Mouse (Mus musculus): ENCODE results near the gene Bag1. TPM values are rescaled to one million over a fixed set of nuclear protein-coding genes. Genes with fewer than 3 reads are reported as not detected.
A peak's percentile ranks its signal among the peaks of the same experiment; 100 is the strongest.

Bag1 gene
- 100 to 1,000 TPM; 172 to 178 TPM for total RNA-seq (2021)

DNA sequence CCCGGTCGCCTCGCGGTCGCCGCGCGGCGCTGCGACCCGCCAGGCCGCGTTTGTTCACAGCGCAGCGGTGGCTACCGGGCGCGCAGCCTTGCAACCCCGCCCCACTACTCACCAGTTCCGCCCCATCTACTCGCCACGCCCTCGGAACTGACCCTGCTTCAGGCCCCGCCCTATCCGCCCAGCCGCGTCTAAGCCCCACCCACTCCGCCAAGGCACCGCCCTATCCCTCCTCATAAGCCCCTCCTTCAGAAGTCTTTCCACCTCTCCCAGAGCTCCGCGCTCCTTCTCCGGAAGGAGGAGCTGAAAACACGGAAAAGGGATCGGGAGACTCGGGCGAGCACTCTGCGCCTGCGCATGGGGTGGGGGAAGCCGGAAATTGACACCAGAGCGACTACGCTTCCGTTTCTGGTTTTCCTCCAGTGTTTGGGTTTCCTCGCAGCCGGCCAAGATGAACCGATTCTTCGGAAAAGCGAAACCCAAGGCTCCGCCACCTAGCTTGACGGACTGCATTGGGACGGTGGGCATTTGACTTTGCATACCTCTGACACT lies at the start of gene Bag1, which contains the start of gene Chmp5:
Gene Bag1 (minus strand): TSS at position 135 of the 549 bp plus-strand sequence.
Gene Chmp5 (plus strand): TSS at position 248 of the 549 bp plus-strand sequence.
- intact Hi-C loops (cut with DNase I) = no loop called here
- peak; percentile 95 to 99 for DNase-seq (ENCODE audit: low spot score in 2 of 2)

- no peak for DNase-seq (ENCODE audit: low spot score in 2 of 2)
- intact Hi-C loops (cut with DNase I) = no loop called here
These were observed 48.2 kb upstream of the Bag1 start for GRCm38 (mm10) chr4:40996302-40996701.

DNA sequence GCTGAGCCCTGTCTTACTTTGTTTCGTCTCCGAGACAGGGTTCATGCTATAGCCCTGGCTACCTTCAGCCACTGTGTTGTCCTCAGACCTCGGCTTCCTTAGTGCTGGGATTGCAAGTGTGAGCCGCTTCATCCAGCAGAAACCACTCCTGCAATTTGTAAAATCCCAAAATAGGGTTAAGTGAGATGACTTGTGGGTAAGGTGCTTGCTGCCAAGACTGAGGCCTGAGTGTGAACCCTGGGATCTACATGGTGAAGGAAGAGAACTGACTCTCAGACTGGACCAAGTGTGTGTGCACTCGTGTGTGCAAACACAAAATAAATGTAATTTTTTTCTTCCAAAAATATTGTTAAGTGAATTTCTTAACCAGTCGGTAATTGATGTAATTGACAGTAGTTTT lies 41.5 kb upstream of the Bag1 start:
- no peak for DNase-seq (ENCODE audit: low spot score in 2 of 2)
- intact Hi-C loops (cut with DNase I) = no loop called here

DNA sequence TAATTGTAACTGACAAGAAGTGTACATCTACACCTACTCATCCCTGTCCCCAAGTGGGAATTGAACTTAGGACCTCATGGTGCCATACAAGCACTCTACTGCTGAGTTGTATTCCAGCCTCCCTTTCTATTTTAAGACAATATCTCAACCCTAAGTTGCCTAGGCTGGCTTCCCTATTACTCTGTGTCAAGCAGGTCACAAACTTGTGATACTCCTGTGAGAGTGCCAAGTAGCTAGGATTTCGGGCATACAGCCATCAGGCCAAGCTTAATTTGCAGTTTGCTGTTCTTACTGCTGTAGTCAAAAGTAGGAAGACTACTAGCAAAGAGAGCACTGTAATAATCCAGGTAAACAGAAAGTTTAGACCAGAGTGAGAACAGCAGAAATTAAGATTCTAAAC lies 35.6 kb upstream of the Bag1 start:
- DNase-seq (ENCODE audit: low spot score in 2 of 2) = no peak
- intact Hi-C loops (cut with DNase I) = no loop called here

- intact Hi-C loops (cut with DNase I) = no loop called here
- no peak for DNase-seq (ENCODE audit: low spot score in 2 of 2)
These were observed 34.4 kb upstream of the Bag1 start for GRCm38 (mm10) chr4:40982486-40982885.

- intact Hi-C loops (cut with DNase I) = no loop called here
- DNase-seq (ENCODE audit: low spot score in 2 of 2) = no peak
These were observed 31.3 kb upstream of the Bag1 start for GRCm38 (mm10) chr4:40979430-40979829.

DNA sequence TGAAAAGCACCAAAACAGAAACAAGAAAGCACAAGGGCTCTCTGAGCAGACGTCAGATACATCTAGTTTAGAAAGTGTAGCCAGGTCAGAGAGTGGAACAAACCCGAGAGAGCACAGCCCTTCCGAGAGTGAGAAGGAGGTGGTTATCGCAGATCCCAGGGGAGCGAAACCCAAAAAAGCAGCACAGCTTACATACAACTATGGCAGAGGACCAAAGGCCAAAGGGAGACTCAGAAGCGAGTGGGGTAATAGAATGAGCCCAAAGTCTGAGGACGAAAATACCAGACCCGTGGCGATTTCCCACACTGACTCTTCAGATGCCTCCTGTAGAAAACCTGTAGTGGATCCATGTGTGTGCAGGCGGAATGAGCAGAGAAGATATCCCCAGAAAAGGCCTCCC lies 28.6 kb upstream of the Bag1 start:
- no peak for DNase-seq (ENCODE audit: low spot score in 2 of 2)
- intact Hi-C loops (cut with DNase I) = no loop called here

GRCm38 (mm10) chr4:40975678-40976077 lies 27.6 kb upstream of the Bag1 start:
- intact Hi-C loops (cut with DNase I) = no loop called here
- no peak for DNase-seq (ENCODE audit: low spot score in 2 of 2)

DNA sequence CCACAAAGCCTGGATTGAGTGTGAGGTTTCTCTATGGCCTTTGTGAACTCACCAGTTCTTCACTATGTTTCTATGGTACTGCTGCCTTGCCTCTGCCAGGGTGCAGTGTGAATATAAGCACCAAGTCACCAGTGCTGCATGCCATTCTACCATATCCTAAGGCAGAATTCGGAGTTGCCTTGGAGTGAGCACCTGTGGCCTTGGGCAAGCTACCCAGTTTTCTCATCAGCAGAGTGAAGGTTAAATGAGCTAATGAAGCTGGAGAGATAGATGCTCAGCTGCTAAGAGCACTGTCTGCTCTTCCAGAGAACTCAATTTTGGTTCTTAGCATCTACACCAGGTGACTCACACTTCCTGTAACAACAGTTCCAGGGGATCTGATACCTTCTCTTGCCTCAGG lies 25.9 kb upstream of the Bag1 start:
- no peak for DNase-seq (ENCODE audit: low spot score in 2 of 2)
- intact Hi-C loops (cut with DNase I) = no loop called here

GRCm38 (mm10) chr4:40971744-40972143 lies 23.6 kb upstream of the Bag1 start:
- intact Hi-C loops (cut with DNase I) = no loop called here
- DNase-seq (ENCODE audit: low spot score in 2 of 2) = no peak

DNA sequence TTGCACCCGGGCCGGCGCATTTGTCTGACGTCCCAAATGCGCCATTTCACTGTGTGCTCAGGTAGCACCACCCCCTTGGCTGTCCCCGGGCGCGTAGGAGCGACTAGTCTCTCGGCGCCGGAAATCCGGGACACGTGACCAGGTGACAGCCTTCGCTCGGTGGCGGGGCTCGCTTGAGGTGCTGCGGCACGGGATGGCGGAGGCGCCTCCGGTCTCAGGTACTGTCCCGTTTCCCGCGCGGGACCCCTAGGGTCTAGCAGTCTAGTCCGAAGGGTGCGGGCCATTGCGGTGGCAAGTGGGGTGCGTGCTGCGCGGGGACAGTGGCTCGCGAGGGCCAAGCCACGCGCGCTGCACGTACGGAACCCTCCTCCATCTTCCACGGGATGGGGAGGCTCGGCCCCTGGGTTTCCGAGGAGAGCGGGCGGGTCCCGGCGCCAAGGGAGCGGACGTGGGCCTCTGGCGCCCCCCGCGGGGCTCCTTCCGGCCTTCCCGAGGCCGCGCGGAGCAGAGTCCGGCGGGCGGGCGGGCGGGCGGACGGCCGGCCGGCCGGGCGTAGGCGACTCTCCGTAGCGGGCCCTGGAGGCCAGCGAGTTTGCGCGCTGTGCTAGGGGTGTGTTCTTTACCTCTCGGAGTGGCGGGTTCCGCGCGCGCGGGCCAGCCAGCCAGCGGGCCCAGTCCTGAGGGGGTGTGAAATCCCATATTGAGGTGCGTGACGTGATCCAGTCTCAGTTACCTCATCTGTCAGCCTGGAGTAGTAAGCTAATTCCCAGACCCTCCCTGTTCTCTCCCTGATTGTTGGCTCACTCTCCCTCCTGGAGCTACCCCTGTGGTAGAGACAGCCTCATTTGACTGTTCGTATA lies 23.0 kb upstream of the Bag1 start, which contains the start of gene Nfx1:
Gene Nfx1 (plus strand): TSS at position 65 of the 860 bp plus-strand sequence.
- intact Hi-C loops (cut with DNase I) = no loop called here
- peak; percentile 96 to 98 for DNase-seq (ENCODE audit: low spot score in 2 of 2)

- no peak for DNase-seq (ENCODE audit: low spot score in 2 of 2)
- intact Hi-C loops (cut with DNase I) = no loop called here
These were observed 22.4 kb upstream of the Bag1 start for GRCm38 (mm10) chr4:40970592-40970841.

- intact Hi-C loops (cut with DNase I) = no loop called here
These were observed 21.9 kb upstream of the Bag1 start for GRCm38 (mm10) chr4:40969781-40970591.

DNA sequence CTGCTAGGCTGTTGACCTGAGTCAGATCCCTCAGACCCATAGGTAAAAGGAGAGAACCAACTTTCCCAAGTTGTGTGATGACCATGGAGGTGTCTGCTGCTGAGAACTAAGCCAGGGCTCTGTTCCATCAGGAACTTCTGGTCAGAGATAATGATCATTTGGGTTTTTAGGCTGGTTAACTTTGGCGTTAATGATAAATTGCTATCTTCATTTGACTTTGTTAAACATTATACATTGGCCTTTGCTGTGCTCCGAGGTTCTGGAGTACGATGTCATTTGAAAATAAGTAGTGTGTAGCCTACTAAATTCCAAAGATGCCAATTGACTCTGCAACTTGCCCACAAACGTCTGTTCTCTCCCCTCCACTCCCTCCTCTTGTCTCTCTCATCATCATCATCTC lies 21.1 kb upstream of the Bag1 start:
- intact Hi-C loops (cut with DNase I) = no loop called here

More at GRCm38 (mm10) chr4:40969781-40970591, 21.9 kb upstream of the Bag1 start:
- no peak for DNase-seq (ENCODE audit: low spot score in 2 of 2)

GRCm38 (mm10) chr4:40963536-40963935 lies 15.4 kb upstream of the Bag1 start:
- intact Hi-C loops (cut with DNase I) = no loop called here
- no peak for DNase-seq (ENCODE audit: low spot score in 2 of 2)

More for the DNA sequence above, 21.1 kb upstream of the Bag1 start:
- no peak for DNase-seq (ENCODE audit: low spot score in 2 of 2)

- no peak for DNase-seq (ENCODE audit: low spot score in 2 of 2)
- intact Hi-C loops (cut with DNase I) = no loop called here
These were observed 7.8 kb upstream of the Bag1 start for GRCm38 (mm10) chr4:40955942-40956341.

GRCm38 (mm10) chr4:40953521-40953920 lies 5.4 kb upstream of the Bag1 start:
- DNase-seq (ENCODE audit: low spot score in 2 of 2) = no peak
- intact Hi-C loops (cut with DNase I) = no loop called here

DNA sequence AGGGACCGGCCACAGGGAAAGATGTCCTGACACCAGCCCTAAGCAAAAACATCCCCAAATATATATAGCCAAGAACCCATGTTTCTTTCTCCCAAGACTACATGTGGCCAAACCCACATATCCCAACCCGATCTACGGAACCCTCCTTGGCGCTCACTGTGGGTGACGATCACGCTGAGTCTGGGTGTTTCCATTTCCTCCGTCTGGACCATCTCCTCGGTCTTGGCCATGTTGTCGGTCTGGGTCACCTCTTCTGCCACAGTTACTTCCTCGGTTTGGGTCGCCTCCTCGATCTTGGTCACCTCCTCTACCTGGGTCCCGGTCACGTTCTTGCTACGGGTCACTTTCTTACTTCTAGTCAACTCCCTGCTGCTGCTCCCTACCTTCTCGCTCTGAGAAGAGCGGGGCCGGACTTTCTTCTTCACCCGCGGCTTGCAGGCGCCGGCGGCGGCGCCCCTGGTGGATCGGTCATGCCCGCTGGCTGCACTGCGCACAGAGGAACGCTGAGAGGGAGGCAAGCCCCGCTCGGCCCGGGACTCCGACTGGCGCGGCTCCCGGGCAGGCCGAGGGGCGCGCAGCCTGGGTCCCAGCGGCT lies 432 bp downstream of the Bag1 start:
- peak in 1 of 2 experiments; percentile 23 for DNase-seq (ENCODE audit: low spot score in 2 of 2)
- intact Hi-C loops (cut with DNase I) = no loop called here

GRCm38 (mm10) chr4:40946516-40947121 lies 1.5 kb downstream of the Bag1 start:
- DNase-seq (ENCODE audit: low spot score in 2 of 2) = no peak
- intact Hi-C loops (cut with DNase I) = no loop called here

- intact Hi-C loops (cut with DNase I) = no loop called here
- DNase-seq (ENCODE audit: low spot score in 2 of 2) = no peak
These were observed 4.4 kb downstream of the Bag1 start for GRCm38 (mm10) chr4:40943651-40944050.

Data from left cerebral cortex, postnatal 25 days (tissue).